Mouse (Mus musculus): ENCODE data around the gene Samd4b.
A peak's percentile ranks its signal among the peaks of the same experiment; 100 is the strongest.

Gene Samd4b

DNA sequence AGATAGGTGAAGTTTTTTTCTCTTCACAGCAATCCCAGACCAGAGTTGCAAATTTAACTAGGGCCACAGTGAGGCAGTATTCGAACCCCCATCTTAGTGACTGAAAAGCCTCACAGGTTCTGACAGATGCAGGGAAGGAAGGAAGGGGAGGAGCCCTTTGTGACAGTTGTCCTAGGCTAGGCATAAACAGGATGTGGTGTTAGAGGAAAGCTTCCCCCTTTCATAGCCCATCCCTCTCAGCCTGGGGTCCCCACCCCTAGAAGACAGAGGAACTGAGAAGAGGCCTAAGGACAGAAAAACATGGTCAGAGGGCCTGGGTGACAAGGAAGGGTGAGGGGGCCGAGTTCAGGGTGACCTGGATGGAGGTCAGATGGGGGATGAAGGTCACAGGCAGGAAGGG lies 157.2 kb downstream of the Samd4b start:
- DNase-seq = peak; percentile 83

DNA sequence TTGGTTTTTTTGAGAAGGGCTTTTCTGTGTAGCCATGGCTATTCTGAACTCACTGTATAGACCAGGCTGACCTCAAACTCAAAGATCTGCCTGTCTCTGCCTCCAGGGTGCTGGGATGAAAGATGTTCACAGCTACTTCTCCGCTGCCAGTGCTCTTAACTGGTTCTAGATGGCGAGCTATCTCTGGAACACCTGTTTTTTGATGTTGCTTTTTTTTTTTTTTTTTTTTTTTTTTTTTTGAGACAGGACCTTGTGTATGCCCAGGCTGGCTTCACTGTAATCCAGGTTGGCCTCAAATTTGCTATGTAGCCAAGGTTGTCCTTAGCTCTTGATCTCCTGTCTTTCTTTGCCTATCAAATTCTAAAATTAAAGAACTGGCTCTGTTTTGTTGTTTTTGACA lies 159.2 kb downstream of the Samd4b start:
- no peak for DNase-seq

DNA sequence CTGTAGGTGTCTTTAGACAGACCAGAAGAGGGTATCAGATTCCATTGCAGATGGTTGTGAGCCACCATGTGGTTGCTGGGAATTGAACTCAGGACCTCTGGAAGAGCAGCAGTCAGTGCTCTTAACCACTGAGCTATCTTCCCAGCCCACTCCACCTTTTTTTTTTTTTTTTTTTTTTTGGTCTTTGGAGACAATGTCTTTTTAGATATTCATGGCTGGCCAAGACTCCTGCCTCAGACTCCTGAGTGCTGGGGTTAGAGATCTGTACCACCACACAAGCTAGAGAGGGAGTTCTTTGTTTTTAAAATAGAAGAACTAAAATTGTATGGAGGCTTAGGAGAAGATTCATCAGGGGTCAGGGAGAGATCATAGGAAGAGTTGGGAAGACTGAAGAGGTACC lies 160.0 kb downstream of the Samd4b start:
- no peak for DNase-seq

DNA sequence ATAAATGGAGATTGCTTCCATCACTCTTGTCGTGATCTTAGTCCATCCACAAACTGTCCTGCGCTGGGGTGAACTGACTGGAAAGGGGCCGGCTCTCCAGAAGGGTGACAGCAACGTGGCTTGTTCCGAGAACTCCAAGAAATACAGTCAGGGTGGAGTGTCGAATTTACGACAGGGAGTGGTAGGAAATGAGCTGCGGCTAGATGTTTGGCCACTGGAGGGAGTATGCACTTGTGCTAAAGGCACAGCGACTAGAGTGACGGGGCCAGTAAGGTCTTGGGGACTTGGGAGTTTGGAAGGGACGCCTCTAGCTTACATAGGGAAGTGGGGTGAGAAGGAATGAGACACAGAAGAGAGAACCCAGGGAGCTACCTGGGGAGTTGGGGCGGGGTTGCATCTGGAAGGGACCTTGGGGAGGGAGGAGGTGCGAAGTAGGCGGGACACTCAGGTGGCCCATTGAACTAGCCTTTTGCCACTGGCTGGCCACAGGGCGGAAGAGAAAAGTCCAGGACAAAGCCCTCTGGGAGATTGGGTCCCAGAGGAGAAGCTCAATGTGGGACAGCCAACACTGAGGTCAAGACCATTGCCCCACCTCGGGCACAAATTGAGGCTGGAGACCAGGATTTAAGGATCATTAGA lies 160.9 kb downstream of the Samd4b start, which contains the start of gene Gmfg:
Gene Gmfg (plus strand): TSS at position 516 of the 639 bp plus-strand sequence.
- DNase-seq = peak; percentile 86

DNA sequence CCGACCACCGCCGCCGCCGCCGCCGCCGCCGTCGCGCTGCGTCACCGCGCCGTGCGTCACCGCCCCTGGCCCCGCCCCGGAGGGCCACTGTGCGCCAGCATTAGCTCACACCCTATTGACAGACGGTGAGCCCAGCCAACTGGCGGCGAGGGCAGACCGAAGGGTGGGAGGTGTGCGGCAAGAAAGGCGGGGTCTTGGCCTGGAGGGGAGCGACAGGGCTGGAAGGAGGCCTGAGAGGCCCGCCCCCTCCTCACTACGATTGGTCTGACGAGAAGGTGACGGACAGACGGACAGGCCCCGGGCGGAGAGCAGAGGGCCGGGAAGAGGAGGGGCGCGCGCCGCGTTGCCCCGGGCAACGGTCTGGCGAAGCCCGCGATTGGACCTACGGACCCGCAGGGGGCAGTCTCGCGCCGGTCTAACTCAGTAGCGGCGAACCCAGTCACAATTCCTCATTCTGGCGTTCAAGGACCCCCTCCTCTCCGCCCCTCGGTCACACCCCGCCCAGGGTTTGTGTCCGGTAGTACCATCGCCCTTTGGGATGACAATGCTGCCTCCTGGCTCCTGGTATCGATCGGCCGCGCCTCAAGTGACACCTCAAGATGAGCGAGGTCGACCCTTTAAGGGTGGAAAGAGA lies 161.6 kb downstream of the Samd4b start:
- DNase-seq = peak; percentile 100

DNA sequence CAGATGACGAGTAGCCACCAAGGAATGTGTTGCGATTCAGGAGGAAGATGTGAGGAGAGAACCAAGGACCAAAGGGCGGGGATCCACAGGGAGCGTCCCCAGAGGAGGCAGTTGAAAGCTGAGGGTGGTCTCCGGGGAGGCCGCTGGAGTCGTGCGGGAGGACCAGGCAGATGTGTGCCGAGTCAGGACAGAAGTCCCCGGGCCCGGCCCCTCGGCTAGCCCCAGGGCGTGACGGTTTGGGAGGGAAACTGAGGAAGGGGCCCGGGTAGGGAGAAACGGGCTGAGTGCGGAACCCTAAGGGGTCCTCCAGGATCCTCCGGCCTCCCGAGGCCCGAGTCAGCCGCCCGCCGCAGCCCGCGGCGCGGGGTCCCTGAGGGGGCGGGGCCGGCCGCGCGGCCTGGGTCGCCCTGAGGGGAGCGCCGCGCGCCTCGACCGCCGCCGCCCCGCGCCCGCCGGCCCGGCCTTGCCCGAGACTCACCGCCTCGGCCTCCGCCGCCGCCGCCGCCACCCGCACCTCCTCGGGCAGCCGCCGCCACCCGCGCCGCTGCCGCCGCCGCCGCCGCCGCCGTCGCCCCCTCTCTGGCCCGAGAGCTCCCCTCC lies 162.2 kb downstream of the Samd4b start:
- no peak for DNase-seq

DNA sequence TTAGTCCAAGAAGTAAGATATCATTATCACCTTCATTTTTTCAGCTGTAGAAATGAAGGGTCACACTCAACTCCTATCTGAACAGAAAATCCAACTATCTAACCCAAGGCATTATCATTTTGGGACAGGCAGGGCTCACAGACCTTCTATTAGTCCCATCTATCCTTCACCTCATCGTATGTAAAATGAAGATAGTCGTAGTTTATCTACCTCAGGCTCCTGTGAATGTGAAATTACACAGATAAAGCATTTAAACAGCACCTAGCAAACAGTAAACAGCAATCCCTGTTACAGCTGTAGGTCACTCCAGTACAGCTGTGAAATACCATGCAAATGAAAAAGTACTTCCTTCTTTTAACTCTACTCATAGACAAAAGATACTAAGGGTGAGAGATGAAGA lies 165.7 kb downstream of the Samd4b start:
- DNase-seq = no peak

DNA sequence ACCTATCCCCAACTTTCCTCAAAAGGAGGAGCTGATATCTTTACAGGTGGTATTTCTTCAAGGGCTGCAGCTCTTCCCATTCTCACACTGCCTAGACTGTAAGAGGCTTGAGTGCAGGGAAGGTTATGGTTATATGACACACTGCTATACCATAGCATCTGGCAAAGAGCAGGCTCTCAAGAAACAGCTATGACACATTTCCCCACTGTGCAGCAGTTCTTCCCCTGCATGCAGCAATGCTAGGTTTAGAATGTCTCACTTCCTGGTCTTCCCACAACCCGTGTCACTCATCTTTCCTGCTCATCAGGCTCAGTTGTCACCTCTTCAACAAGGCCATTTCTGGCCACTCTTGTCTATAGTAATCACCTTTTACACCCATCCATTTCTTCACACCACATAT lies 167.4 kb downstream of the Samd4b start:
- no peak for DNase-seq

DNA sequence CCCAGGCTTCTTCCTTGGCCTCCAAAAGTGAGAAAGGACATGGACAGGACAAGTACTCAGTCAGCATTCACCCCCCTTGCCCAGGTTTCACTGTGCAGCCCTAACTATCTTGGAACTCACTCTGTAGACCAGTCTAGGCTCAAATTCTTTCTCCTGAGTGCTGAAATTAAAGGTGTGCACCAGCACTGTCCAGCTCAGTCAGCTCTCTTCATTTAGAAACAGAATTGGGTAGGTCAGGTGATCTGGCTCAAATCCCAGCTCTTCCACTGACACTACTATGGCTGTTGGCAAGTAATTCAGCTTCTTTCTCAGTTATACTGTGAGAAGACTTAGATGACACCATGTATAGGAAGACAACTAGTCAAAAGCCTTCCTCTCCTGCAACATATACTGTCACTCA lies 170.2 kb downstream of the Samd4b start:
- DNase-seq = no peak

DNA sequence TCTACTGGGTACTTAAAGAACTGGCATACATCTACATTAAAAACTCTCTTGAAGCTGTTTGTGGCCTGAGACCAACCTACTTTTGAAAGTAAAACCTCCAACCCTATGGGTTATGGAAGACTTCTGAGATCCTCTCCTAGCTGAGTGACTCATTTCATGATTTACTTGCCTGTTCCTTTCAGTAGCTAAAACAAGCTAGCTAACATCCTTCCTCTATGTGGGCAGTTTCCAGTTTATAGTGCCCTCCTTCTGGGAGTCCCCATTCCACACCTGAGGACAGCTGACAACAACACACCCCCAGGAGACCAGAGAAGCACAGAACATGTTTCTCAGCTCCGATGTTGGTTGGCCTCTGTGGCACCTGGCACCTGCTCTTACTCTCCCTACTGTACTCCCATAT lies 174.9 kb downstream of the Samd4b start:
- no peak for DNase-seq

DNA sequence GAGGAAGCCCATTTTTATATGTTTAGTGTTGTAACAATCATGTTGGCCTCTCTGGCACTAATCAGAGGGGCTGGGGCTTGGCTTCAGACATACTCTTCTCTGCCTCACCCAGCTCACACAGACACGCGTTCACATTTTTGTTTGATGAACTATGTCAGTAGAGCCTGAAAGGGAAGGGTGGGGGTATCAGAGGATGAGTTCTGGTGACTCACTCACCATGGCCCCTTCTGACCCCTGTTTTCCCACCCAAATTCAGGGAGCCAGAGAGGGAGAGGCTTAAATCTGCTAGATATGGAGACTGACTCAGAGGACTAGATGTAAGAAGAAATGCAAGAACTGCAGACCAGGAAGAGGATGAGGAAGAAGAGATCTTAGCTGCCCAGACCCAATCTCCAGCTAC lies 178.5 kb downstream of the Samd4b start:
- DNase-seq = no peak

DNA sequence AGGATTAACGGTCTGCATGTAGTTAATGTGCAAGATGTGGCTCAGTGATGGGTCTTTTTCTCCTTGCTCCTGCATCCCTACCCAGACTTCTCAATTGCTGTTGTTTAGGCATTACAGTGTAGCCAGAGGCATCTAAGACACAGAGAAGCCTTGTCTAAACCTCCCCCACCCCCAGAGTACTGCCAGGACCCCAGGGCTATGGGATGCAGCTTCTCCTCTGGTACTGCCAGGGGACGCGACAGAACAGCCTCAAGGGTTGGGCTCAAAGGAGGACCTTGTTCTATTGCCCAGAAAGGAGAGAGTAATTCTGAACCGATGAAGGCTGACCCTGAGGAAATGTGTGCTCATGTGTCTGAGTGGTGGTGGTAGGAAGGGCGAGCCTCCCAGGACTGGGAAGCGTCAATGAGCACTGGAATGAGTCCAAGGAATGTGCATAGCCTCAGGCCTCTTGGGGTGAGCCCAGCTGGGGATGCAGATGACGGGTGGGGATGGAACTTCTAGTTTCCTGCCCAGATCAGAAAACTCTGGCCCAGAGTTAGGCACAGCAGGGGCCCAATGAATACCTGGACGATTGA lies 179.8 kb downstream of the Samd4b start:
- DNase-seq = no peak

DNA sequence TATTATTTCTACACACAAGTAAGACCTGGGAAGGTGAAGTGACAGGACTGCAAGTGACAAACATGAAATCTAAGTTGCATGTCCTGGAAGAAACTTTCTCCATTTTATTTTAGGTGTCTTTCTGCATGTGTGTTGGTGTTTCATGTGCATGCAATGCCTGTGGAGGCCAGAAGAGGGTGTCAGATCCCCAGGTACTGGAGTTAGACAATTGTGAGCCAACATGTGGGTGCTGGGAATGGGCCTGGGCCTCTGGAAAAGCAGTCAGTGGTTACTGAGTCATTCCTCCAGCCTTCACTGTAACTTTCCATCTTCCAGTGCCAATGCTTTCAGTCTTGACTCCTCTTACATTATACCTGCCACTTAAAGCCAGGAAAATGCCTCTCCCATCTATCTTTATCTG lies 180.6 kb downstream of the Samd4b start:
- no peak for DNase-seq

DNA sequence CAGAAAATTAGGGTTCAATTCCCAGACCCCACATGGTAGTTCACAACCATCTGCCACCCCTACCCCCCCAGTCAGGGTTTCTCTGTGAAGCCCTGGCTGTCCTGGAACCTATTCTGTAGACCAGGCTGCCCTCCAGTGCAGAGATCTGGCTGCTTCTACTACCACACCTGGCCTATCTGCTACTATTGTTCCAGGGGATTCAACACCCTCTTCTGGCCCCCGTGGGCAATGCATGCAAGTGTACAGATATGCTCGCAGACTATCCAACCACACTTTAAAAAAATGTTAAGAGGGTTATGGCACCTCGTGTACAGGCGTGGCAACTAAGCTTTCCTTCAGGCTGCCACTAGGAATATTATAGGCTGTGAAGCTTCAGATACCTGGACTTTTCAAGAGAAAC lies 185.1 kb downstream of the Samd4b start:
- peak; percentile 38 for DNase-seq

DNA sequence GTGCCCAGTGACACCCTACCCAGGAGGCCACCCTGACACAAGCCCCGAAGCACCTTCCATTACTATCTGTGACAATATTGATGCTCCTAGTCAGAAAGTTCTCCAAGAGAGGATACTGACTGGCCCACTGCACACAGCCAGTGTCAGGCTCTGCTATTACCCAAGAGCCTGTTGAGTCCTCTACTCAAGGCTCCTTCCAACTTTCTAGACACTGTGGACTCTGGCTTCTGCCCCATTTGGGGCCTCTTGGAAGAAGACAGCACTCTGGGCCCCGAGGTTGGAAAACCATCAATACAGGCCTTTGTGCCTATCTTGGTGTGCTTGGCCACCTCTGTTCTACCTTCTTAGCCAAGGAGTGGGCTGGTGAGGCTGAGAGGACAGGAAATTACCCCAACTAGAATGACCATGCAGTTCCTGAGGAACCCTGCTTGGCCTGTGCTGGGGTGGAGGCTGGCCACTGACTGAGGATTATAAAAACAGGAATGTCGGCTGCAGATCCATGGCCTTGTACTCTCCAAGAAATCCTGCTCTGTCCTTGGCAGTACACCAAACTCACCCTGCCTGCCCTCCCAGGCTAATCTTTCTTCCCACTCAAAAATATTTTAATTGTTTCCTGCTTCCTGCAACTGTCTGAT lies 187.0 kb downstream of the Samd4b start:
- DNase-seq = no peak

DNA sequence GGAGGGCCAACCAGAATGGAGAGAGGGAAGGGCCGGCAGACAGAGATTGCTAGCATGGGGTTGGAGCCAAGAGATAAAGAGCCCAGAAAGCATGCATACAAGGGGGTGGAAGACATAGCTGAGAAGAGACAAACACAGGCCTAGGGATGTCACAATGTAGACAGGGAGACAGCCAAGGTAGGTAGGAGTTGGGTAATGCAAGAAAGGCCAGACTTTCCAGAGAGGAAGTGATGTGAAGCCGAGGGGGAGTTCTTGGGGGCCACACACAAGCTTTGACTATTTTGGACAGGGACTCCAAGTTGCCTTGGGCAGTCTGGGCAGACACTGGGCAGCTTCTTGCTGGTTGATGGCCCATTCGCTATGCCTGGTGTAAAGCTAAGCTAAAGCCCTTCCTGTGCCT lies 196.0 kb downstream of the Samd4b start:
- no peak for DNase-seq

DNA sequence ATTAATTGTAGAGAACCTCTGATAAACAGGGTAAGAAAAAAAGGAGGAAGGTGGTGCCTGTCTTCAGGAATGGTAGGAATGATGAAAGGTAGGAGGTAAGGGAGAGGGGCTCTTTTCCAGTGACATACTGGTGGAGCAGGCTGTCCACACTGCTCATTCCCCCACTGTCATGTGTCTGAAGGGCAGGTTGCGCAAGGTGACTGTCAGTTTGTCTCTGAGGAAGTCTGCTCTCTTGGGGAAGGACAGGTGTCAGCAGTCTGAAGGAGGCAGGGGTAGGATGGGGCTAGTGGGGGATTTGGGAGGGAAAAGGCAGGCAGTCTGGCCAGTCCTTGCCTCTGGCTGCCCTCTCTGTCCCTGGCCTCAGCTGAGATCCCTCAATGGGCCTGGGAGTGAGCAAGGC lies 196.9 kb downstream of the Samd4b start:
- DNase-seq = no peak

DNA sequence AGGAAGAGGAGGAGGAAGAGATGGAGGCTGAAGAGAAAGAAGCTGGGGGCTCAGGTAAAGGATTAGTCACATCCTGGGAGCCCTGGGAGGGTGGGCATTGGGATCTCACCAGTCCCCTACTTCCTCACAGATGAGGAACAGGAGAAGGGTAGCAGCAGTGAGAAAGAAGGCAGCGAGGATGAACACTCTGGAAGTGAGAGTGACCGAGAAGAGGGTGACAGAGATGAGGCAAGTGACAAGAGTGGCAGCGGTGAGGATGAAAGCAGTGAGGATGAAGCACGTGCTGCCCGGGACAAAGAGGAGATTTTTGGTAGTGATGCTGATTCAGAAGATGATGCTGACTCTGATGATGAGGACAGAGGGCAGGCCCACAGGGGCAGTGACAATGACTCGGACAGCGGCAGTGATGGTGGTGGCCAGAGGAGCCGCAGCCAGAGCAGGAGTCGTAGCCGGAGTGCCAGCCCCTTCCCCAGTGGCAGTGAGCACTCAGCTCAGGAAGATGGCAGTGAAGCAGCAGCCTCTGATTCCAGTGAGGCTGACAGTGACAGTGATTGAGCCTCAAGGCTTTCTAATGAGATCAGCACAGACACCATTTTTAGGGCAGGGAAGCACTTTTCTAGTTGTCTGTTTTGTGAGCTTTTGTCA lies 199.1 kb downstream of the Samd4b start:
- DNase-seq = no peak

DNA sequence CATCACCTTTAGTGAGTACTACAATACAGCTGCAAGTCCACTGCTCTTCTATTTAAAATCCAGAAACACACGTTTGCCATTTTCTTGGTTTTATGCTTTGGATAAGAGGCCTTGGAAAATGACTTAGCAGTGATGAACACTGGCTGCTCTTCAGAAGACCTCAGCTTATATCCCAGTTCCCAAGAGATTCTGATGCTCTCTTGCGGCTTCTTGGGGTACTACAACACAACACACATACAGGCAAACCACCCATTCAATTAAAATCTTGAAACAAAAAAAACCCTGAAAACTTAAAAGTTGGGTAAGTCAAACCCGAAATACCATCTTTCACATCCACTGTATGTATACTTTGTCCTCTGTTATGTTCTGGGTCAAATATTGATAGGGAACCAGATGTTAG lies 199.9 kb downstream of the Samd4b start:
- no peak for DNase-seq

DNA sequence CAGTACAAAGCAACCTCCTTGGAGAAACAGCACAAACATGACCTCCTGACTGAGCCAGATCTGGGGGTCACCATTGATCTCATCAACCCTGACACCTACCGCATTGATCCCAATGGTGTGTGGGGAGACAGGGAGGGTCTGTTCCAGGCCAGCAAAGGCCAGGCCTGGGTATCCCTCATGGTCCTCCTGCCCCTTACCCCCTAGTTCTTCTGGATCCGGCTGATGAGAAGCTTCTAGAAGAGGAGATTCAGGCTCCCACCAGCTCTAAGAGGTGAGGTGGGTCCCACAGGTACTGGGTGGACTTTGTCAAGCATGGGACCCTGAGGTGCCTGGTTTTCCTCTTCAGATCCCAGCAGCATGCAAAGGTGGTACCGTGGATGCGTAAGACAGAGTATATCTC lies 202.5 kb downstream of the Samd4b start:
- no peak for DNase-seq

DNA sequence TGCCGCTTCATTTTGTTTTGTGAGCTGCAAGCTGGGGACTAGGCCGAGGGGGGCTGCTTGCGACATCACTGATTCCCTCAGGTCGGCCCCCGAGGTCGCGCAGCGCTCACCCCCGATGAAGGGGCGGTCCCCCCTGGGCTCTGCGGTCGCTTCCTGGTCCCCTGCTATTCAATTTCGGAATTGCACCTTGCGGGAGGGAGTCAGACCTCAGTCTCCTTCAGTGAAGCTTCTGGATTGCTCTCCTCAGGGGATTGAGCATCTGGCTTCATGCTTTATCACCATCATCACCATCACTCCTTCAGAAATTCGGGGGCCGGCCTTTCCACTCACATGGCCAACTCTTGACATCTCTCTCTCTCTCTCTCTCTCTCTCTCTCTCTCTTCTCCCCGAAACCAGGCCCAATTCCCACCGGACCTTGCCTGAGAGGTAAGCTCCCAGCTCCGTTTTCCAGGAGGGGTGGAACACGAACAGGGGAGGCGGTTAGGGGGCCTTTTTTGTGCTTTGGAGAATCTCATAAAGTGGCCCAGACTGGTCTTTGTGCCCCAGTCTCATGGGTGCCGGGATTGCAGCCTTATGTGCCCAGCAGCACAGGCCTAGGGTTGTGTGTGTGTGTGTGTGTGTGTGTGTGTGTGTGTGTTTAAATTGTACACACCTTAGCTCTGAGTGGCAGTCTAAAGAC lies 204.5 kb downstream of the Samd4b start:
- no peak for DNase-seq

DNA sequence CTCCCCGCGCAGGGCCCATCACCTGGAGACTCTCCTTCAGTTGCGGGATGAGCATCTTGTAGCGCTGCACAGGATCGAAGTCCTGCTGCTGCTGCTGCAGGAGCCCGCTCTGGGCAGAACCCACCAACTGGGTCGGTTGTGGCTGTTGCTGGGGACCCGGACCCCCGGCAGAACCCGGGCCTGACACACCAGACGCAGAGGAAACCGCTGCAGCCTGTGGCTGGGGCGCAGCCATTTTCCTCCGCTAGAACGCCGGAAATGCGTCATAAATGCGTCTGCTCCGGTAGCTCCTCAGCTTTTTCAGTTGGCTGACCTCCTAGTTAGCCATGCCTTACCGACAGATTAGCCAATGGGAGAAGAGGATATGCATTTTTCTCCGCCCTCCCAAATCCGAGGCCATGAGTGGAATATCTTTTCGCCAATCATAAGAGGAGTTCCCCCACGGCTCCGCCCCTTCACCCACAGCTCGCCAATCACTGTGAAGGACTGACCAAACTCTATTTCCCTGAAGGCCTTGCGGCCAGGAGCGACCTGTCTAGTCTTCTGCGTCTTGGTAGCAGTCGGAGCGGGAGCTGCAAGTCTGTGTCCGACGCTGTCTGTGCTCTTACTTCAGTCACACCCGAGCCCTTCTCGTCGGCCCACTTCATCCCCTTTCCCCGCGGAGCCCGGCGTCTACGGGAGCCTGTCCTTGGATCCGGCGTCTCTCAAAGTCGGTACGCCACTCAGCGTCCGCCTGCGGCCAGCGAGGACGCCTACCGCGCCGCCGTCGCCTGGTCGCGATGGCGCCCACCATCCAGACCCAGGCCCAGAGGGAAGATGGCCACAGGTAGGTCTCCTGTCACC lies 205.3 kb downstream of the Samd4b start, which contains the start of the genes Med29 and Paf1:
Gene Med29 (minus strand): TSS at position 280 of the 843 bp plus-strand sequence.
Gene Paf1 (plus strand): TSS at position 523 of the 843 bp plus-strand sequence.
- DNase-seq = peak; percentile 93

Measured in thymus, postnatal 25 days (tissue).